Mouse (Mus musculus) ovary, adult 18-20 months (tissue): ENCODE measurements at regions not wholly inside any gene's neighbourhood (a gene's known extent, or its start where the extent isn't known, plus 50 kb on each side); places are given as distances from the start of the nearest gene placed in this dataset.

Experiments used
- DNase-seq: peaks from one replicate; pipeline ENCODE4 v3.0.0; 2022; ENCODE audit warnings: low spot score, mixed read lengths

GRCm38 (mm10) chr1:81746013-81746412 lies 486.9 kb upstream of the Gm9747 start:
- DNase-seq = no peak

GRCm38 (mm10) chr1:81747025-81747424 lies 485.9 kb upstream of the Gm9747 start:
- DNase-seq = no peak

- DNase-seq = no peak
These were observed 478.8 kb upstream of the Gm9747 start for GRCm38 (mm10) chr1:81754067-81754466.

- no peak for DNase-seq
These were observed 477.6 kb upstream of the Gm9747 start for GRCm38 (mm10) chr1:81755281-81755680.

- DNase-seq = no peak
These were observed 477.2 kb upstream of the Gm9747 start for GRCm38 (mm10) chr1:81755694-81756093.

GRCm38 (mm10) chr1:81759919-81760318 lies 473.0 kb upstream of the Gm9747 start:
- DNase-seq = no peak

- no peak for DNase-seq
These were observed 461.2 kb upstream of the Gm9747 start for GRCm38 (mm10) chr1:81771704-81772103.

GRCm38 (mm10) chr1:81780583-81780982 lies 452.3 kb upstream of the Gm9747 start:
- DNase-seq = no peak

GRCm38 (mm10) chr1:81784305-81784704 lies 448.6 kb upstream of the Gm9747 start:
- DNase-seq = no peak

- no peak for DNase-seq
These were observed 438.1 kb upstream of the Gm9747 start for GRCm38 (mm10) chr1:81794771-81795170.

- no peak for DNase-seq
These were observed 437.5 kb upstream of the Gm9747 start for GRCm38 (mm10) chr1:81795399-81795798.

GRCm38 (mm10) chr1:81811591-81811990 lies 421.3 kb upstream of the Gm9747 start:
- DNase-seq = no peak

- DNase-seq = no peak
These were observed 414.0 kb upstream of the Gm9747 start for GRCm38 (mm10) chr1:81818884-81819283.

GRCm38 (mm10) chr1:81841966-81842365 lies 390.9 kb upstream of the Gm9747 start:
- DNase-seq = no peak

- DNase-seq = no peak
These were observed 382.3 kb upstream of the Gm9747 start for GRCm38 (mm10) chr1:81850462-81851144.

- no peak for DNase-seq
These were observed 373.4 kb upstream of the Gm9747 start for GRCm38 (mm10) chr1:81859464-81859863.

GRCm38 (mm10) chr1:81864571-81864970 lies 368.3 kb upstream of the Gm9747 start:
- no peak for DNase-seq

- DNase-seq = no peak
These were observed 345.9 kb upstream of the Gm9747 start for GRCm38 (mm10) chr1:81886940-81887531.

- DNase-seq = peak; percentile 83
These were observed 335.7 kb upstream of the Gm9747 start for GRCm38 (mm10) chr1:81897241-81897640.

GRCm38 (mm10) chr1:81900843-81901242 lies 332.1 kb upstream of the Gm9747 start:
- DNase-seq = no peak

- no peak for DNase-seq
These were observed 328.9 kb upstream of the Gm9747 start for GRCm38 (mm10) chr1:81904056-81904455.

GRCm38 (mm10) chr1:81912607-81913006 lies 320.3 kb upstream of the Gm9747 start:
- DNase-seq = no peak

GRCm38 (mm10) chr1:81913561-81913964 lies 319.3 kb upstream of the Gm9747 start:
- no peak for DNase-seq

- peak; percentile 21 for DNase-seq
These were observed 316.1 kb upstream of the Gm9747 start for GRCm38 (mm10) chr1:81916840-81917239.
